In the genomic region with DNA sequence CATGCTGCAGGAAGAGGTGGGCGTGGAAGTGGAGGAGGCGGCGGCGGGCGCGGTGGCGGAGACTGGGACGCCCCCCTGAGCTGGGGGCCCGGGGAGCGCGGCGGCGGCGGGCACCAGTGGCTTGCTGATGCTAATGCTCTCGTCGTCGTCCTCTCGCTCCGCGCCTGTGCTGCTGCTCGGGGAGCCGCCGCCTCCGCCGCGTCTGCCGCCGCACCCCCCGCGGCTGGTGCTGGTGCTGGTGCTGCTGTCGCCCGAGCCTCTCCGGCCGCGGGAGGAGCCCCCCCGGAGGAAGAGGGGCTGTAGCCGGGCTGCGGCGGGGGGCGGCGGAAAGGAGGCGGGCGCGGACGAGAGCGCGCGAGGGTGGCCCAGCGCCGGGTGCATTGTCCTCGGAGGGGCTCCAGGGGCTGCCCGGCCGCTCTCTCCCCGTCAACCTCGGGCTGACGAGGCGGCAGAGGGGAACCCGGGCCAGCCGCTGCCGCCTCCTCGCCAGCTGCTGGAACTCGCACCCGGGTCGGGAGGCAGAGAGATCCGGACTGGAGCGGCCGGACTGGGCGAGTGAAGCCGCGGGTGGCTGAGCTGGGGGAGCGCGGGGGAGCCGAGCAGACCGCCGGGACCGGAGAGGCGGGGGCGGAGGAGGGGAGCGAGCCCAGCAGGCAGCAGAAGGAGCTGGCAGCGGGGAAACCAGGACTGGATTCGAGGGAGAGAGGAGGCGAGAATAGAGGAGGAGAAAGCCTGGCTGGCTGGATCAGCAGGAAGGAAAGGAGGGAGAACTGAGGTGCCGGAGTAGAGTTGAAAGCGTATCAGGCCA, we compare ENCODE assay signal across 8 mouse cellular contexts. TPM values are rescaled to one million over a fixed set of nuclear protein-coding genes. Genes with fewer than 3 reads are reported as not detected.
DNase-seq lines count a peak whose midpoint lies in the region; ATAC-seq and TF ChIP-seq lines count a peak whose summit lies in the region.

A gene (minus strand): TSS at position 434 of the 808 bp plus-strand sequence.

- H3K9ac ChIP-seq in forebrain, embryonic 13.5 days, result peak within 1 kb of the TSS; percentile 87
- peak within 1 kb of the TSS; percentile 93 for H3K9ac ChIP-seq in hindbrain, embryonic 16.5 days (ENCODE audit: low read depth, low read length)
- peak within 1 kb of the TSS; percentile 78 for H3K9ac ChIP-seq in midbrain, embryonic 11.5 days (ENCODE audit: low read length)

- no peaks in the 10 kb centered on the region for H3K36me3 ChIP-seq in erythroblast, embryonic 14.5 days (ENCODE audit: control insufficient read depth)
- no peaks in the 10 kb centered on the region for H3K36me3 ChIP-seq in forebrain, embryonic 13.5 days (ENCODE audit: poor library complexity, severe bottlenecking)
- no peaks in the 10 kb centered on the region for H3K36me3 ChIP-seq in hindbrain, embryonic 16.5 days (ENCODE audit: control insufficient read depth, insufficient read depth, low read length)
- H3K36me3 ChIP-seq in midbrain, embryonic 11.5 days (ENCODE audit: control insufficient read depth, insufficient read depth, low read length), result no peaks in the 10 kb centered on the region
- no peaks in the 10 kb centered on the region for H3K36me3 ChIP-seq in small intestine, adult 2 months (ENCODE audit: control insufficient read depth, insufficient read depth, low read length)

- peaks cover 15% of the 10 kb centered on the region; the same call in 1 of the 2 replicates for H3K9me3 ChIP-seq in erythroblast, embryonic 14.5 days (ENCODE audit: control insufficient read depth, low read length)
- no peaks in the 10 kb centered on the region for H3K9me3 ChIP-seq in forebrain, embryonic 13.5 days (replicated peaks)
- H3K9me3 ChIP-seq in hindbrain, embryonic 16.5 days (ENCODE audit: control insufficient read depth, low read length), result no peaks in the 10 kb centered on the region
- no peaks in the 10 kb centered on the region for H3K9me3 ChIP-seq in midbrain, embryonic 11.5 days (ENCODE audit: control insufficient read depth, low read length)

- intact Hi-C loops in left cerebral cortex, postnatal 36 days (cut with DNase I), result no loop called here

- no peak within 1 kb of the TSS for H3K27ac ChIP-seq in brown adipose tissue, adult 24 weeks (replicated peaks; ENCODE audit: low read depth, low read length)
- H3K27ac ChIP-seq in forebrain, embryonic 13.5 days, result peak within 1 kb of the TSS; percentile 95
- H3K27ac ChIP-seq in hindbrain, embryonic 16.5 days (ENCODE audit: low read depth, low read length), result peak within 1 kb of the TSS; percentile 94
- H3K27ac ChIP-seq in midbrain, embryonic 11.5 days (ENCODE audit: low read depth, low read length), result peak within 1 kb of the TSS; percentile 80
- no peak within 1 kb of the TSS for H3K27ac ChIP-seq in small intestine, adult 2 months (ENCODE audit: insufficient read depth, low read depth, low read length)

- peaks cover 86% of the 10 kb centered on the region for H3K27me3 ChIP-seq in erythroblast, embryonic 14.5 days (ENCODE audit: control insufficient read depth)
- H3K27me3 ChIP-seq in forebrain, embryonic 13.5 days, result peaks cover 17% of the 10 kb centered on the region
- 0 out of 2 replicates have a peak, but pooled peaks cover 2% of the 10 kb centered on the region for H3K27me3 ChIP-seq in hindbrain, embryonic 16.5 days (replicated peaks; ENCODE audit: control insufficient read depth, insufficient read depth, low read length)
- peaks cover 15% of the 10 kb centered on the region for H3K27me3 ChIP-seq in midbrain, embryonic 11.5 days (ENCODE audit: control insufficient read depth, insufficient read depth, low read length)
- H3K27me3 ChIP-seq in small intestine, adult 2 months (ENCODE audit: control insufficient read depth, insufficient read depth, low read length), result peaks cover 32% of the 10 kb centered on the region

- TF ChIP-seq CTCF in small intestine, adult 2 months (IDR thresholded peaks at IDR 0.05; ENCODE audit: extremely low read depth, insufficient read length, insufficient replicate concordance, low read depth, low read length), result no peak

- peaks cover 17% of the 10 kb centered on the region for H3K4me1 ChIP-seq in erythroblast, embryonic 14.5 days (ENCODE audit: control insufficient read depth)
- H3K4me1 ChIP-seq in brown adipose tissue, adult 24 weeks (ENCODE audit: control insufficient read depth, insufficient read depth, insufficient read length, low read length), result no peaks in the 10 kb centered on the region
- H3K4me1 ChIP-seq in forebrain, embryonic 13.5 days, result peaks cover 43% of the 10 kb centered on the region
- peaks cover 48% of the 10 kb centered on the region for H3K4me1 ChIP-seq in hindbrain, embryonic 16.5 days (ENCODE audit: control insufficient read depth, insufficient read depth, low read depth, low read length)
- H3K4me1 ChIP-seq in midbrain, embryonic 11.5 days (ENCODE audit: control insufficient read depth, insufficient read depth, low read length), result peaks cover 14% of the 10 kb centered on the region
- H3K4me1 ChIP-seq in small intestine, adult 2 months (ENCODE audit: control insufficient read depth, insufficient read depth, insufficient read length, low read length), result peaks cover 14% of the 10 kb centered on the region

- under 1% methylated on average over 48 of the region's 84 CpGs for WGBS in forebrain, embryonic 13.5 days
- under 1% methylated on average over 60 of the region's 84 CpGs for WGBS in hindbrain, embryonic 16.5 days
- WGBS in midbrain, embryonic 11.5 days, result under 1% methylated on average over 60 of the region's 84 CpGs
- 2% methylated on average over 78 of the region's 84 CpGs for WGBS in small intestine, adult 2 months

- H3K4me2 ChIP-seq in forebrain, embryonic 13.5 days, result peak within 1 kb of the TSS; percentile 81
- peak within 1 kb of the TSS; percentile 80 for H3K4me2 ChIP-seq in hindbrain, embryonic 16.5 days (ENCODE audit: low read length)
- peak within 1 kb of the TSS; percentile 80 for H3K4me2 ChIP-seq in midbrain, embryonic 11.5 days

- no peak for ATAC-seq in erythroblast, adult 5-6 weeks (replicated peaks; ENCODE audit: low FRiP score, poor library complexity, severe bottlenecking)
- peak; percentile 90 for ATAC-seq in forebrain, embryonic 13.5 days
- peak; percentile 85 for ATAC-seq in hindbrain, embryonic 16.5 days
- ATAC-seq in midbrain, embryonic 11.5 days (ENCODE audit: low FRiP score), result peak; percentile 89

- DNase-seq in left cerebral cortex, postnatal 36 days (ENCODE audit: low spot score in 2 of 2), result peak; percentile 92 to 95
- peak; percentile 97 for DNase-seq in midbrain, embryonic 11.5 days (ENCODE audit: low spot score, missing footprints)

- TF ChIP-seq POLR2A in small intestine, adult 2 months (IDR thresholded peaks at IDR 0.05; ENCODE audit: low read depth, low read length), result no peak

- peak within 1 kb of the TSS; percentile 29 for H3K4me3 ChIP-seq in erythroblast, embryonic 14.5 days (replicated peaks)
- peak within 1 kb of the TSS; percentile 54 for H3K4me3 ChIP-seq in brown adipose tissue, adult 24 weeks (ENCODE audit: insufficient read depth, low read depth, low read length)
- peak within 1 kb of the TSS; percentile 76 for H3K4me3 ChIP-seq in forebrain, embryonic 13.5 days
- peak within 1 kb of the TSS; percentile 78 for H3K4me3 ChIP-seq in hindbrain, embryonic 16.5 days (ENCODE audit: low read length)
- H3K4me3 ChIP-seq in midbrain, embryonic 11.5 days (ENCODE audit: low read depth, low read length), result peak within 1 kb of the TSS; percentile 66
- H3K4me3 ChIP-seq in small intestine, adult 2 months (ENCODE audit: low read depth, low read length), result peak within 1 kb of the TSS; percentile 53

RNA-seq across cellular contexts. Expression of the gene that starts here (rescaled TPM):
- polyA plus RNA-seq in erythroblast, embryonic 14.5 days (2012), result not detected in 2 replicates
- not detected in 2 replicates for total RNA-seq in erythroblast, adult 5-6 weeks (2015; ENCODE audit: low replicate concordance)
- total RNA-seq in erythroblast, adult 5-6 weeks (2017; ENCODE audit: low replicate concordance), result not detected in 2 replicates
- polyA plus RNA-seq in brown adipose tissue, adult 24 weeks (2012; ENCODE audit: insufficient read depth, insufficient read length, missing spikeins), result not detected in 2 replicates
- 2.0 and 2.3 TPM in 2 replicates for polyA plus RNA-seq in forebrain, embryonic 13.5 days (2015; fragmentation: Nextera tagmentation; extraction: Ambion mirVana)
- polyA plus RNA-seq in hindbrain, embryonic 16.5 days (2015; fragmentation: Nextera tagmentation; extraction: Ambion mirVana), result 2.6 and 2.7 TPM in 2 replicates
- total RNA-seq in left cerebral cortex, postnatal 36 days (2021), result 10 to 100 TPM; 58.9 to 66.1 TPM
- 0.78 and 0.88 TPM in 2 replicates for polyA plus RNA-seq in midbrain, embryonic 11.5 days (2014; fragmentation: Nextera tagmentation; extraction: Ambion mirVana)
- polyA plus RNA-seq in small intestine, adult 2 months (2012; rRNA removed), result 0.04 TPM in 1 of 2 replicates, not detected in the other

Comparison
In these comparisons a context has a peak if more than half of its experiments do, and no peak if none do; other contexts are left out.
1. RNA of the gene that starts here (total RNA-seq): 58.9 to 66.1 TPM in left cerebral cortex, postnatal 36 days; not detected in erythroblast, adult 5-6 weeks; every median in the first group is over 10 times any median in the second.
2. Peak in DNase-seq, ATAC-seq, H3K4me3 ChIP-seq, H3K27ac ChIP-seq, H3K9ac ChIP-seq and H3K4me2 ChIP-seq in midbrain, embryonic 11.5 days; RNA of the gene not detected or under 1 TPM.
3. H3K27ac ChIP-seq: peak in forebrain, embryonic 13.5 days (single experiment) and hindbrain, embryonic 16.5 days (single experiment); none in brown adipose tissue, adult 24 weeks (single experiment) and small intestine, adult 2 months (single experiment).
4. Peak in every context shown above with its lines, with median percentiles within 50 percentile points of each other: H3K4me3 ChIP-seq, H3K4me2 ChIP-seq and H3K9ac ChIP-seq.